ENCODE assay signal across 8 mouse cellular contexts in genomic region chr14:31661671-31662554, GRCm38 (mm10). TPM values are rescaled to one million over a fixed set of nuclear protein-coding genes. Genes with fewer than 3 reads are reported as not detected.
DNase-seq lines count a peak whose midpoint lies in the region; TF ChIP-seq lines count a peak whose summit lies in the region.

No protein-coding gene starts in this region.

- TF ChIP-seq CTCF in left cerebral cortex, adult 2 months (IDR thresholded peaks at IDR 0.05): peak; percentile 14

- H3K4me3 ChIP-seq in left cerebral cortex, adult 2 months: peak overlapping the region; percentile 57

- H3K27ac ChIP-seq in left cerebral cortex, adult 2 months: peak overlapping the region; percentile 97

- intact Hi-C loops in gastrocnemius, postnatal 14 days (cut with DNase I; ENCODE audit: low total_unique reads): no loop called here
- intact Hi-C loops in left cerebral cortex, adult 2 months (cut with DNase I): loop anchor here (2.0 kb wide), 1 partner anchor 119 kb away; no protein-coding TSS in a partner anchor

- peak; percentile 99 for DNase-seq in adipocyte (ENCODE audit: low spot score)
- peak; percentile 93 for DNase-seq in embryo, embryonic 10.5 days (ENCODE audit: low spot score)
- peak; percentile 89 for DNase-seq in gastrocnemius, postnatal 14 days
- peak; percentile 85 for DNase-seq in induced T-regulatory cell, adult 2 months (ENCODE audit: low read depth)
- DNase-seq in left cerebral cortex, adult 2 months (ENCODE audit: extremely low spot score in 1 of 2, low spot score in 2 of 2): peak; percentile 87 to 88
- DNase-seq in lung, postnatal 4 days: peak; percentile 84 to 89
- DNase-seq in retina, postnatal 7 days (ENCODE audit: low read depth, low spot score): peak; percentile 61
- DNase-seq in urinary bladder, adult 2 months (ENCODE audit: low spot score): peak; percentile 71

RNA-seq across cellular contexts. Expression of gene Hacl1, which starts 20.8 kb away (rescaled TPM):
- total RNA-seq in gastrocnemius, postnatal 14 days (2021): 1 to 10 TPM; 7.3 to 8.1 TPM
- total RNA-seq in left cerebral cortex, adult 2 months (2021): 1 to 10 TPM; 4.4 to 6.7 TPM
- 19.3 and 24.1 TPM in 2 replicates for polyA plus RNA-seq in urinary bladder, adult 2 months (2012; rRNA removed)

RNA-seq across cellular contexts. Expression of gene Btd, which starts 21.1 kb away (rescaled TPM):
- 1 to 10 TPM; 7.0 to 7.4 TPM for total RNA-seq in gastrocnemius, postnatal 14 days (2021)
- 1 to 10 TPM; 8.4 to 8.8 TPM for total RNA-seq in left cerebral cortex, adult 2 months (2021)
- 25.4 and 27.7 TPM in 2 replicates for polyA plus RNA-seq in urinary bladder, adult 2 months (2012; rRNA removed)

RNA-seq across cellular contexts. Expression of gene Gm49387, which starts 21.2 kb away (rescaled TPM):
- total RNA-seq in gastrocnemius, postnatal 14 days (2021): not detected
- total RNA-seq in left cerebral cortex, adult 2 months (2021): not detected
- polyA plus RNA-seq in urinary bladder, adult 2 months (2012; rRNA removed): not detected in 2 replicates

Comparison
In these comparisons a context has a peak if more than half of its experiments do, and no peak if none do; other contexts are left out.
1. Peak in every context shown above with its lines: DNase-seq, H3K4me3 ChIP-seq and H3K27ac ChIP-seq.